Mouse (Mus musculus): ENCODE data around the gene Klrb1c. TPM values are rescaled to one million over a fixed set of nuclear protein-coding genes. Genes with fewer than 3 reads are reported as not detected.
"Not testable (repeated sequence)": the region's sequence is repeated elsewhere in the genome, so short reads cannot be mapped to it uniquely, and the experiment has no call there.

Klrb1c gene
- polyA plus RNA-seq, 1 experiment, result 0.25 TPM

GRCm38 (mm10) chr6:128759221-128759950, 29.6 kb downstream of the Klrb1c start:
- no peak overlapping the region for H3K27ac ChIP-seq (ENCODE audit: control insufficient read depth, insufficient read depth, low read depth, low read length)
- H3K4me3 ChIP-seq (ENCODE audit: control insufficient read depth, low read depth, low read length), result no peak overlapping the region
- H3K4me1 ChIP-seq (ENCODE audit: control insufficient read depth, insufficient read depth, low read length), result peaks cover 2% of the 10 kb centered on the region
- TF ChIP-seq CTCF (IDR thresholded peaks at IDR 0.05; ENCODE audit: control insufficient read depth, insufficient read depth, insufficient replicate concordance, low read depth, low read length), result no peak
- TF ChIP-seq POLR2A (IDR thresholded peaks at IDR 0.05; ENCODE audit: control insufficient read depth, low read depth, low read length), result no peak
- H3K36me3 ChIP-seq (ENCODE audit: control insufficient read depth, insufficient read depth, low read length), result no peaks in the 10 kb centered on the region
- H3K27me3 ChIP-seq (ENCODE audit: control insufficient read depth, insufficient read depth, low read length), result no peaks in the 10 kb centered on the region

- not testable (repeated sequence) for H3K4me3 ChIP-seq (ENCODE audit: control insufficient read depth, low read depth, low read length); H3K27ac ChIP-seq (ENCODE audit: control insufficient read depth, insufficient read depth, low read depth, low read length); H3K4me1 ChIP-seq (ENCODE audit: control insufficient read depth, insufficient read depth, low read length); H3K27me3 ChIP-seq (ENCODE audit: control insufficient read depth, insufficient read depth, low read length); H3K36me3 ChIP-seq (ENCODE audit: control insufficient read depth, insufficient read depth, low read length)
Measured at GRCm38 (mm10) chr6:128755402-128755763, 33.6 kb downstream of the Klrb1c start.

DNA sequence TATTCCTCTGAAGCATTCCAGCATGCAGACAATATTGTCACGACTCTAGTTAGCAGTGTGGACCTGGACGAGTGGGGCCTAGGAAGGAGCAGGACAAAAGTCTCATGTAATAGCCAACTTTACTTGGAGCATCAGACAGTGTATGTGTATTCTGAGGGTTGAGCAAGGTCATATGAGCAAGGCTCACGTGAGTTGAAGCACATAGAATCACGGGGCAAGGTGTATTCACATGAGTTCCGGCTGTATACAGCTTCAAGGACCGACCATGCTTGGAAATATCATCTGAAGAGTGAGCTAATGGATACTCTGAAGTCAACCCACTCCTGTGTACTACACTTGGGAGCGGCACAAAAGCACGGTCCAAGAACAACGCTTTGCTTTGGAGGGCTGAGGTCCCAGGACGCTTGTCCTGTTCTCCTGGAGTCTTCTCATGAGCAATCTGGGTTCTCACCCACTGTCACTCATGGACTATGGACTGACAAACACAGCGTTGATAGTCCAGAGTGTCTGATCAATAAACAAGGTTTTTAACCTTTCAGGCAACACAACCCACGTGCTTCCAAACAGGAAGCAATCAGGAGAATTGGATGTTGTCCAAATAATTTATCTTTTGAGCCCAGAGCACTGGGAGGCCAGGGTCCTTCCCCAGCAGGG, 34.1 kb downstream of the Klrb1c start:
- not testable (repeated sequence) for H3K4me3 ChIP-seq (ENCODE audit: control insufficient read depth, low read depth, low read length); H3K4me1 ChIP-seq (ENCODE audit: control insufficient read depth, insufficient read depth, low read length); H3K27ac ChIP-seq (ENCODE audit: control insufficient read depth, insufficient read depth, low read depth, low read length); H3K36me3 ChIP-seq (ENCODE audit: control insufficient read depth, insufficient read depth, low read length); H3K27me3 ChIP-seq (ENCODE audit: control insufficient read depth, insufficient read depth, low read length)

- H3K27me3 ChIP-seq (ENCODE audit: control insufficient read depth, insufficient read depth, low read length), result not testable (repeated sequence)
Measured at GRCm38 (mm10) chr6:128754265-128754664, 34.8 kb downstream of the Klrb1c start.

GRCm38 (mm10) chr6:128753610-128754224, 35.3 kb downstream of the Klrb1c start:
- H3K27ac ChIP-seq (ENCODE audit: control insufficient read depth, insufficient read depth, low read depth, low read length); H3K27me3 ChIP-seq (ENCODE audit: control insufficient read depth, insufficient read depth, low read length); H3K36me3 ChIP-seq (ENCODE audit: control insufficient read depth, insufficient read depth, low read length); H3K4me1 ChIP-seq (ENCODE audit: control insufficient read depth, insufficient read depth, low read length); H3K4me3 ChIP-seq (ENCODE audit: control insufficient read depth, low read depth, low read length): not testable (repeated sequence)
- TF ChIP-seq CTCF (IDR thresholded peaks at IDR 0.05; ENCODE audit: control insufficient read depth, insufficient read depth, insufficient replicate concordance, low read depth, low read length), result peak; percentile 49; the same call in 1 of the 2 replicates

More at GRCm38 (mm10) chr6:128754265-128754664, 34.8 kb downstream of the Klrb1c start:
- not testable (repeated sequence) for H3K36me3 ChIP-seq (ENCODE audit: control insufficient read depth, insufficient read depth, low read length); H3K27ac ChIP-seq (ENCODE audit: control insufficient read depth, insufficient read depth, low read depth, low read length); H3K4me1 ChIP-seq (ENCODE audit: control insufficient read depth, insufficient read depth, low read length)
- peak overlapping the region; percentile 29 for H3K4me3 ChIP-seq (ENCODE audit: control insufficient read depth, low read depth, low read length)

DNA sequence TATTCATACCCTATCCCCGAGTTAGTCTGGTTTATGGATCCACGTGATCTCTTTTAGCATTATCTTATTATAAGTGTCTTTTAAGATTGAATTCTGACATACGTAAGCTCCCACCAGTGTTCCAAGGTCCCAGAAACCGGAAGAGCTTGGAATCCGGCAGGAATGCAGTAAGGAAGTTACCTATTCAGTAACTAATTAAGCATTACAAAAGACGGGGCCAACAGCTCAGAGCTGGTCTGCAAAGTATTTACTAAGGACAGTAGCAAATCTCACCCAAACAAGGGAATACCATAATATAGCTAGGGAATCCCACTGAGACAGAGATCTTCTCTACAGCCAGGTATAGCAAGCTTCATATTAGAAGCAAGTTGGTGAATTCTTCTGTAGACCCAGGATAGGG, 42.0 kb downstream of the Klrb1c start:
- H3K27me3 ChIP-seq (ENCODE audit: control insufficient read depth, insufficient read depth, low read length); H3K4me1 ChIP-seq (ENCODE audit: control insufficient read depth, insufficient read depth, low read length); H3K36me3 ChIP-seq (ENCODE audit: control insufficient read depth, insufficient read depth, low read length); H3K27ac ChIP-seq (ENCODE audit: control insufficient read depth, insufficient read depth, low read depth, low read length); H3K4me3 ChIP-seq (ENCODE audit: control insufficient read depth, low read depth, low read length): not testable (repeated sequence)

DNA sequence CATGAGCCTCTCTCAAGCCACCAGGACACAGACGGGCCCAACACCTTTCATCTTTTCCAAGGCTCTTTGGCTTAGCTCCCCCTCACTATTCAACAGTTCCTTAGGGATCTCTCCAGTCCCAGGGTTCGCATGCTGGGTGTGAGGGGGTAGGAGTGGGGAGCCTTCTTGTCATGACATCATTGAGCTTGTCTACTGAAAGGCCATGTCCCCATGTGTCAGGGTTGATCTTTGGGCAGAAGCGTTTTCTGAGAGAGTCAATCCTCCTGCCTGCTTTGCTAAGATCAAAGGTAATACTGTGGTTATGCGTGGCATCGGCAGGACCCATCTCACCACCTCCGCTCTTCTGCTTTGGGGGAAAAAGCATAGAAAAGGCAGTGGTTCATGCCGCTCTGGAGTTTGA, 51.6 kb downstream of the Klrb1c start:
- no peak overlapping the region for H3K4me3 ChIP-seq (ENCODE audit: control insufficient read depth, low read depth, low read length)
- no peaks in the 10 kb centered on the region for H3K27me3 ChIP-seq (ENCODE audit: control insufficient read depth, insufficient read depth, low read length)
- H3K36me3 ChIP-seq (ENCODE audit: control insufficient read depth, insufficient read depth, low read length), result no peaks in the 10 kb centered on the region
- H3K4me1 ChIP-seq (ENCODE audit: control insufficient read depth, insufficient read depth, low read length), result no peaks in the 10 kb centered on the region
- TF ChIP-seq CTCF (IDR thresholded peaks at IDR 0.05; ENCODE audit: control insufficient read depth, insufficient read depth, insufficient replicate concordance, low read depth, low read length) (no peak), POLR2A (IDR thresholded peaks at IDR 0.05; ENCODE audit: control insufficient read depth, low read depth, low read length) (no peak)
- no peak overlapping the region for H3K27ac ChIP-seq (ENCODE audit: control insufficient read depth, insufficient read depth, low read depth, low read length)

DNA sequence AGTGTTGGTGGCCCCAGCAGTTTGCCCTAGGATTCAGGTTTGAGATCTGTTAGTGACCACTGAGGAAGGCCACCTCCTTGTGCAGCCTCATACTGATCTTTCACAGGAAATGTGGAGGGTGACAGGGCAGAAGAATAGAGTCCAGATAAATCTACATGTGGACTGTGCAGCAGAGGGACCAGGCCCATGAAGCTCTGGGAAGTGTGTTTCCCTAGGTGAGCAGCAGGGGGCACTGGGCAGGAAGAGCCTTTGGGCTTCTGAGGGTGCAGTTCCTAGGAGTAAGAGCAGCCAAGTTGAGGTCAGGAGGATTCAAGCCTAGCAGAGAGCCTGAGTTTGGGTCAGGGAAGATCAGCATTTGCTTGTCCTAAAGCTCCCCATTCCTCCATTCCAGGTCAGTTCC, 52.9 kb downstream of the Klrb1c start:
- Histone ChIP-seq H3K27ac (ENCODE audit: control insufficient read depth, insufficient read depth, low read depth, low read length) (no peak overlapping the region), H3K36me3 (ENCODE audit: control insufficient read depth, insufficient read depth, low read length) (no peaks in the 10 kb centered on the region), H3K4me3 (ENCODE audit: control insufficient read depth, low read depth, low read length) (no peak overlapping the region), H3K4me1 (ENCODE audit: control insufficient read depth, insufficient read depth, low read length) (no peaks in the 10 kb centered on the region), H3K27me3 (ENCODE audit: control insufficient read depth, insufficient read depth, low read length) (no peaks in the 10 kb centered on the region)
- no peak for TF ChIP-seq POLR2A (IDR thresholded peaks at IDR 0.05; ENCODE audit: control insufficient read depth, low read depth, low read length)
- peak; percentile 28; the same call in 1 of the 2 replicates for TF ChIP-seq CTCF (IDR thresholded peaks at IDR 0.05; ENCODE audit: control insufficient read depth, insufficient read depth, insufficient replicate concordance, low read depth, low read length)
